Mouse (Mus musculus) heart, postnatal 14 days (tissue): Measurements from ENCODE around the gene Olfr458. TPM values are rescaled to one million over a fixed set of nuclear protein-coding genes. Genes with fewer than 3 reads are reported as not detected.
"Not testable (repeated sequence)": the region's sequence is repeated elsewhere in the genome, so short reads cannot be mapped to it uniquely, and the experiment has no call there.

Source experiments
- DNase-seq, 2 experiments: peaks; one replicate each; pipeline ENCODE4 v3.0.0; 2021 to 2022
- intact Hi-C: fragments of 180-260 bp; cut with DNase I; formaldehyde crosslinking; loops from one replicate; pipeline ENCODE4 v1.15.1; 2025
- long read RNA-seq, 2 experiments: library from polyadenylated mRNA; stranded (forward); transcript quantifications; one replicate each; pipeline ENCODE4 v2.0.0; 2021
- total RNA-seq, 2 experiments: library from RNA; stranded (reverse); gene quantifications; 2 replicates each; pipeline ENCODE4 v1.2.3; 2021

Olfr458 gene
- not detected for total RNA-seq
- long read RNA-seq, experiment 1: 0 reads
- long read RNA-seq, experiment 2: 0 reads

- intact Hi-C loops: no loop called here
- DNase-seq: no peak
Observed at GRCm38 (mm10) chr6:42465096-42465495, at the start of gene Olfr458. Olfr458 (minus strand) TSS chr6:42465196.

GRCm38 (mm10) chr6:42513461-42513860 is 48.5 kb upstream of the Olfr458 start:
- DNase-seq: no peak
- intact Hi-C loops: no loop called here

- no peak for DNase-seq
- intact Hi-C loops: no loop called here
Observed at GRCm38 (mm10) chr6:42509311-42509710, 44.3 kb upstream of the Olfr458 start.

- intact Hi-C loops: no loop called here
- DNase-seq: peak in 1 of 2 experiments; percentile 16
Observed at GRCm38 (mm10) chr6:42503478-42503877, 38.5 kb upstream of the Olfr458 start.

GRCm38 (mm10) chr6:42489731-42490130 is 24.7 kb upstream of the Olfr458 start:
- intact Hi-C loops: no loop called here

GRCm38 (mm10) chr6:42487114-42487513 is 22.1 kb upstream of the Olfr458 start, which contains the start of gene Olfr456:
Olfr456 (minus strand) TSS chr6:42487214.
- intact Hi-C loops: no loop called here
- DNase-seq: no peak

More at GRCm38 (mm10) chr6:42489731-42490130, 24.7 kb upstream of the Olfr458 start:
- DNase-seq: no peak

GRCm38 (mm10) chr6:42484633-42485032 is 19.6 kb upstream of the Olfr458 start:
- intact Hi-C loops: no loop called here
- DNase-seq: no peak

- intact Hi-C loops: no loop called here
- no peak for DNase-seq
Observed at GRCm38 (mm10) chr6:42476235-42476634, 11.2 kb upstream of the Olfr458 start, which contains the start of gene Olfr457. Olfr457 (minus strand) TSS chr6:42476335.

- DNase-seq: not testable (repeated sequence)
Observed at GRCm38 (mm10) chr6:42471298-42471697, 6.3 kb upstream of the Olfr458 start.

GRCm38 (mm10) chr6:42470542-42470941 is 5.5 kb upstream of the Olfr458 start:
- intact Hi-C loops: no loop called here

More at GRCm38 (mm10) chr6:42471298-42471697, 6.3 kb upstream of the Olfr458 start:
- intact Hi-C loops: not testable (repeated sequence)

GRCm38 (mm10) chr6:42447381-42447780 is 17.6 kb downstream of the Olfr458 start:
- DNase-seq: no peak
- intact Hi-C loops: no loop called here

More at GRCm38 (mm10) chr6:42470542-42470941, 5.5 kb upstream of the Olfr458 start:
- DNase-seq: no peak

GRCm38 (mm10) chr6:42444491-42444890 is 20.5 kb downstream of the Olfr458 start:
- intact Hi-C loops: no loop called here
- DNase-seq: no peak

GRCm38 (mm10) chr6:42441395-42441794 is 23.6 kb downstream of the Olfr458 start:
- intact Hi-C loops: no loop called here
- DNase-seq: no peak

GRCm38 (mm10) chr6:42435490-42435889 is 29.5 kb downstream of the Olfr458 start:
- DNase-seq: no peak
- intact Hi-C loops: loop anchor here (10.0 kb wide), 1 partner anchor 149 kb away; no protein-coding TSS in a partner anchor

- DNase-seq: peak; percentile 4 to 12
- intact Hi-C loops: loop anchor here (5.0 to 10.0 kb wide), 2 partner anchors 57 to 150 kb away; no protein-coding TSS in a partner anchor
Observed at GRCm38 (mm10) chr6:42434446-42434845, 30.6 kb downstream of the Olfr458 start, which contains the start of gene Tas2r126. Tas2r126 (plus strand) TSS chr6:42434535.

- peak in 1 of 2 experiments; percentile 12 for DNase-seq
- intact Hi-C loops: loop anchor here (2.0 to 10.0 kb wide), 3 partner anchors 56 to 151 kb away; partner anchors contain the start of gene Zyx
Observed at GRCm38 (mm10) chr6:42433554-42433953, 31.4 kb downstream of the Olfr458 start.

- DNase-seq: no peak
- intact Hi-C loops: no loop called here
Observed at GRCm38 (mm10) chr6:42426337-42426736, 38.7 kb downstream of the Olfr458 start.

GRCm38 (mm10) chr6:42424472-42424871 is 40.5 kb downstream of the Olfr458 start:
- DNase-seq: no peak
- intact Hi-C loops: no loop called here

- no peak for DNase-seq
- intact Hi-C loops: no loop called here
Observed at GRCm38 (mm10) chr6:42421439-42421838, 43.6 kb downstream of the Olfr458 start.

- intact Hi-C loops: no loop called here
- no peak for DNase-seq
Observed at GRCm38 (mm10) chr6:42419443-42419842, 45.6 kb downstream of the Olfr458 start.
